Mouse (Mus musculus) E14TG2a.4 (cell line): ENCODE data around the gene Ino80d.

Experiments
- CTCF ChIP-seq: conservative IDR thresholded peaks from 2 replicates; pipeline ENCODE4 v1.5.1; 2014; ENCODE audit warnings: low read length
- NANOG ChIP-seq: IDR thresholded peaks from 2 replicates; pipeline ENCODE4 v1.6.1; 2014; ENCODE audit warnings: borderline replicate concordance, low read length, mixed read lengths
- POU5F1 ChIP-seq: IDR thresholded peaks from 2 replicates; pipeline ENCODE4 v1.6.1; 2014; ENCODE audit warnings: low read length, borderline replicate concordance

DNA sequence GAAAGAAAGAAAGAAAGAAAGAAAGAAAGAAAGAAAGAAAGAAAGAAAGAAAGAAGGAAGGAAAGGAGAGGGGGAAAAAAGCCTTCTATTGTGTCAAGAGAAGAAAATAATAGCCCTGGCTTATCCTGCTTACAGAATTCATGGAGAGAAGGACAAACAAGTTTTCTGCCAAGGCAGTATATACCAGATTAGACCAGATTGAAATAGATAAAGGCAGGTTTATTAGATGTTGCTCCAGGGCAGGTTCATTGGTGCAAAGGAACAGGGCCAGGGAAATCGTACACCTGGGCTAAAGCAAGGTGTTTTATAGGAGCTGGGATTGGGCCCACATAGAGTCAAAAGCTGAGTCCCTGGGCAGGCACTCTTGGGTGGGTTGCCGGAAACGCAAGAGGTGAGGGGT, 162.1 kb downstream of the Ino80d start:
- no peak for TF ChIP-seq CTCF
- TF ChIP-seq NANOG: no peak
- no peak for TF ChIP-seq POU5F1
